Mouse (Mus musculus) neural tube, embryonic 15.5 days (tissue): Measurements from ENCODE around the gene Lrp1. TPM values are rescaled to one million over a fixed set of nuclear protein-coding genes. Genes with fewer than 3 reads are reported as not detected.

ENCODE experiments used
- ATAC-seq: fragments of 200-750 bp; cut with Nextera tagmentation; 2 replicates; pipeline ENCODE4 v1.8.0; 2017; ENCODE audit warnings: mild to moderate bottlenecking, moderate TSS enrichment, moderate library complexity; ENCODE audit not compliant: low FRiP score
- H3K27ac ChIP-seq: fragments of 300-500 bp; sonication (generic); replicated peaks from 2 replicates; pipeline ENCODE4 v1.5.1; 2015; ENCODE audit warnings: mild to moderate bottlenecking, inconsistent platforms
- H3K27me3 ChIP-seq: fragments of 300-500 bp; sonication (generic); replicated peaks from 2 replicates; pipeline ENCODE4 v1.6.1; 2015; ENCODE audit warnings: inconsistent platforms
- H3K36me3 ChIP-seq: fragments of 300-500 bp; sonication (generic); 2 replicates; pipeline ENCODE4 v1.6.1; 2015; ENCODE audit warnings: inconsistent platforms
- H3K4me1 ChIP-seq: fragments of 300-500 bp; sonication (generic); 2 replicates; pipeline ENCODE4 v1.6.1; 2015; ENCODE audit warnings: inconsistent platforms
- H3K4me2 ChIP-seq: fragments of 300-500 bp; sonication (generic); 2 replicates; pipeline ENCODE4 v1.6.1; 2015; ENCODE audit warnings: inconsistent platforms, mild to moderate bottlenecking, moderate library complexity
- H3K4me3 ChIP-seq: fragments of 300-500 bp; sonication (generic); replicated peaks from 2 replicates; pipeline ENCODE4 v1.5.1; 2015; ENCODE audit warnings: mild to moderate bottlenecking, inconsistent platforms
- H3K9ac ChIP-seq: fragments of 300-500 bp; sonication (generic); replicated peaks from 2 replicates; pipeline ENCODE4 v1.6.1; 2015; ENCODE audit warnings: mild to moderate bottlenecking, inconsistent platforms
- H3K9me3 ChIP-seq: fragments of 300-500 bp; sonication (generic); replicated peaks from 2 replicates; pipeline ENCODE4 v1.6.1; 2016; ENCODE audit warnings: inconsistent platforms
- WGBS: fragments of 180-500 bp; shearing (Covaris S2); methylation state at CpG from one replicate; pipeline ENCODE4 v1.1.7; 2015; ENCODE audit warnings: mixed read lengths; 5-methylcytosine and 5-hydroxymethylcytosine counted together
- polyA plus RNA-seq: library from polyadenylated mRNA; unstranded; fragments of >200 nt; fragmentation: Nextera tagmentation; extraction: Ambion mirVana; gene quantifications from 2 replicates; pipeline ENCODE4 v1.2.1, GENCODE M21; 2015

The Lrp1 gene
- polyA plus RNA-seq, 1 experiment from 2014 or later = 108 TPM

- ATAC-seq = no peak
- H3K9ac ChIP-seq = no peak overlapping the region
- H3K4me2 ChIP-seq = no peak overlapping the region
- H3K4me3 ChIP-seq = no peak overlapping the region
- 89% methylated on average over 9 of the region's 9 CpGs for WGBS
- H3K4me1 ChIP-seq = peaks cover 14% of the 10 kb centered on the region
- peaks cover 76% of the 10 kb centered on the region for H3K36me3 ChIP-seq
- H3K27ac ChIP-seq = no peak overlapping the region
- H3K27me3 ChIP-seq = no peaks in the 10 kb centered on the region
- H3K9me3 ChIP-seq = no peaks in the 10 kb centered on the region
Measured at GRCm38 (mm10) chr10:127609415-127610065, 11.4 kb downstream of the Lrp1 start.

- 0 out of 2 replicates have a peak, but pooled peaks cover 4% of the 10 kb centered on the region for H3K4me1 ChIP-seq
- no peaks in the 10 kb centered on the region for H3K27me3 ChIP-seq
- 90% methylated on average over 7 of the region's 7 CpGs for WGBS
- H3K27ac ChIP-seq = no peak overlapping the region
- peaks cover 89% of the 10 kb centered on the region for H3K36me3 ChIP-seq
- no peak overlapping the region for H3K4me3 ChIP-seq
- H3K9me3 ChIP-seq = no peaks in the 10 kb centered on the region
- no peak for ATAC-seq
- no peak overlapping the region for H3K9ac ChIP-seq
- H3K4me2 ChIP-seq = no peak overlapping the region
Measured at GRCm38 (mm10) chr10:127607059-127607458, 13.9 kb downstream of the Lrp1 start.

GRCm38 (mm10) chr10:127605756-127606155 is 15.2 kb downstream of the Lrp1 start:
- Histone ChIP-seq H3K4me2 (no peak overlapping the region), H3K4me1 (0 out of 2 replicates have a peak, but pooled peaks cover 7% of the 10 kb centered on the region), H3K4me3 (no peak overlapping the region), H3K9ac (no peak overlapping the region), H3K27ac (no peak overlapping the region), H3K36me3 (peaks cover 92% of the 10 kb centered on the region), H3K27me3 (no peaks in the 10 kb centered on the region), H3K9me3 (no peaks in the 10 kb centered on the region)
- WGBS = 95% methylated on average over 9 of the region's 9 CpGs
- no peak for ATAC-seq

- no peaks in the 10 kb centered on the region for H3K27me3 ChIP-seq
- no peak overlapping the region for H3K4me2 ChIP-seq
- no peak for ATAC-seq
- no peak overlapping the region for H3K27ac ChIP-seq
- H3K36me3 ChIP-seq = peaks cover 92% of the 10 kb centered on the region
- 82% methylated on average over 8 of the region's 8 CpGs for WGBS
- H3K9ac ChIP-seq = no peak overlapping the region
- no peak overlapping the region for H3K4me3 ChIP-seq
- H3K9me3 ChIP-seq = no peaks in the 10 kb centered on the region
- 0 out of 2 replicates have a peak, but pooled peaks cover 12% of the 10 kb centered on the region for H3K4me1 ChIP-seq
Measured at GRCm38 (mm10) chr10:127605251-127605547, 15.7 kb downstream of the Lrp1 start.

- no peaks in the 10 kb centered on the region for H3K9me3 ChIP-seq
- H3K27ac ChIP-seq = no peak overlapping the region
- ATAC-seq = no peak; the same call in 1 of the 2 replicates
- H3K4me2 ChIP-seq = no peak overlapping the region
- 0 out of 2 replicates have a peak, but pooled peaks cover 17% of the 10 kb centered on the region for H3K4me1 ChIP-seq
- peaks cover 91% of the 10 kb centered on the region for H3K36me3 ChIP-seq
- H3K9ac ChIP-seq = no peak overlapping the region
- no peaks in the 10 kb centered on the region for H3K27me3 ChIP-seq
- WGBS = 66% methylated on average over 15 of the region's 15 CpGs
- H3K4me3 ChIP-seq = no peak overlapping the region
Measured at GRCm38 (mm10) chr10:127604465-127605250, 16.3 kb downstream of the Lrp1 start.

- no peak overlapping the region for H3K4me2 ChIP-seq
- H3K4me1 ChIP-seq = peaks cover 18% of the 10 kb centered on the region; the same call in 1 of the 2 replicates
- H3K27ac ChIP-seq = no peak overlapping the region
- H3K4me3 ChIP-seq = no peak overlapping the region
- peaks cover 90% of the 10 kb centered on the region for H3K36me3 ChIP-seq
- no peaks in the 10 kb centered on the region for H3K27me3 ChIP-seq
- H3K9me3 ChIP-seq = no peaks in the 10 kb centered on the region
- 74% methylated on average over 13 of the region's 13 CpGs for WGBS
- H3K9ac ChIP-seq = no peak overlapping the region
- ATAC-seq = no peak
Measured at GRCm38 (mm10) chr10:127603437-127604371, 17.2 kb downstream of the Lrp1 start.

- H3K4me2 ChIP-seq = no peak overlapping the region
- H3K4me3 ChIP-seq = no peak overlapping the region
- no peaks in the 10 kb centered on the region for H3K9me3 ChIP-seq
- 95% methylated on average over 6 of the region's 6 CpGs for WGBS
- H3K9ac ChIP-seq = no peak overlapping the region
- peaks cover 31% of the 10 kb centered on the region for H3K4me1 ChIP-seq
- H3K27ac ChIP-seq = no peak overlapping the region
- H3K27me3 ChIP-seq = no peaks in the 10 kb centered on the region
- ATAC-seq = no peak
- H3K36me3 ChIP-seq = peaks cover 89% of the 10 kb centered on the region
Measured at GRCm38 (mm10) chr10:127602194-127602593, 18.8 kb downstream of the Lrp1 start.

- peaks cover 42% of the 10 kb centered on the region for H3K4me1 ChIP-seq
- ATAC-seq = no peak
- peak overlapping the region; percentile 60 for H3K27ac ChIP-seq
- no peak overlapping the region for H3K4me3 ChIP-seq
- 75% methylated on average over 17 of the region's 17 CpGs for WGBS
- H3K27me3 ChIP-seq = no peaks in the 10 kb centered on the region
- H3K4me2 ChIP-seq = no peak overlapping the region
- H3K9ac ChIP-seq = no peak overlapping the region
- H3K9me3 ChIP-seq = no peaks in the 10 kb centered on the region
- peaks cover 76% of the 10 kb centered on the region for H3K36me3 ChIP-seq
Measured at GRCm38 (mm10) chr10:127599779-127600541, 21.0 kb downstream of the Lrp1 start.

GRCm38 (mm10) chr10:127599252-127599651 is 21.7 kb downstream of the Lrp1 start:
- H3K4me1 ChIP-seq = peaks cover 38% of the 10 kb centered on the region
- H3K9me3 ChIP-seq = no peaks in the 10 kb centered on the region
- peak overlapping the region; percentile 60 for H3K27ac ChIP-seq
- no peaks in the 10 kb centered on the region for H3K27me3 ChIP-seq
- no peak for ATAC-seq
- H3K4me3 ChIP-seq = no peak overlapping the region
- H3K36me3 ChIP-seq = peaks cover 76% of the 10 kb centered on the region
- no peak overlapping the region for H3K9ac ChIP-seq
- no peak overlapping the region for H3K4me2 ChIP-seq
- WGBS = 87% methylated on average over 11 of the region's 11 CpGs

- ATAC-seq = no peak
- Histone ChIP-seq H3K4me3 (no peak overlapping the region), H3K4me2 (no peak overlapping the region), H3K36me3 (peaks cover 77% of the 10 kb centered on the region), H3K9me3 (no peaks in the 10 kb centered on the region), H3K4me1 (peaks cover 38% of the 10 kb centered on the region), H3K9ac (no peak overlapping the region), H3K27me3 (no peaks in the 10 kb centered on the region), H3K27ac (no peak overlapping the region)
- WGBS = 77% methylated on average over 8 of the region's 8 CpGs
Measured at GRCm38 (mm10) chr10:127598607-127599006, 22.3 kb downstream of the Lrp1 start.
